Mouse (Mus musculus) retina, postnatal 7 days (tissue): ENCODE measurements around the gene Stam.

Experiments
- DNase-seq: peaks from one replicate; pipeline ENCODE4 v3.0.0-alpha.2; 2012; ENCODE audit warnings: low read depth, low spot score

Gene Stam

DNA sequence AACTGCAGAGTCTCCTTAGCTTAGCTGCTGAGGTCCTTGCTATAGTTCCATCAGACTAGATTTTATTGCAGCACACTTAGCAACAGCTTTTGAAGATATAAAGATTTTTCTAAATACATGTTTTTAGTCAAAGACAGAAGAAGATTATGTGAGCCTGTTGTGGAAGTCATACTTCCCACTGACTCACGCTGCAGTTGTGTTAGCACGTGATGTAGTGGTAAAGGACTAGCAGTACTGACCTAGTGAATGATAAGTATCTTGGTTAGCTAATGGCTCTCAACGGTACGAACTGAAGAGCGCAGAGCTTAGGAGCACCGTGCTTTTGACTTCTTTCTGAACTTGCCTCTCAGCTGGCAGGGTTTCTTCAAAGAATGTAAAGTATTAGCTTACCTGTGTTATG lies 52.5 kb downstream of the Stam start:
- no peak for DNase-seq

DNA sequence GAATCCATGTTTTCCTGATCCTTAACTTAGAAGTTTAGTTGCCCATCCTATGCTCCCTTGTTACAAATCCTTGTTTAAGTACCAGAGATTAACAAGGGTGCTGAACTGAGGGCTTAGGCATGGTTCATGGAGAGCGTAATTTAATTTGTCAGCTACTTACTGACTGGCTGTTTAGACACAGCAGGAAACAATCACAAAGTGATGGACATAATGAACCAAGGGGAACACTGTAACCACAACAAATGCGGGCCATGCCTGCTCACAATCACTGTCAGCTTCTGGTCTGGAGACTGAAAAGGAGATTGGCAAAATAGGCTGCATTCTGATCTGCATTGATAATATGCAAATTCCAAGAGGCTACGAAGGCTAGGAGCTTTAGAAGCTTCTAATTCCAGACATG lies 53.7 kb downstream of the Stam start:
- DNase-seq, result no peak

DNA sequence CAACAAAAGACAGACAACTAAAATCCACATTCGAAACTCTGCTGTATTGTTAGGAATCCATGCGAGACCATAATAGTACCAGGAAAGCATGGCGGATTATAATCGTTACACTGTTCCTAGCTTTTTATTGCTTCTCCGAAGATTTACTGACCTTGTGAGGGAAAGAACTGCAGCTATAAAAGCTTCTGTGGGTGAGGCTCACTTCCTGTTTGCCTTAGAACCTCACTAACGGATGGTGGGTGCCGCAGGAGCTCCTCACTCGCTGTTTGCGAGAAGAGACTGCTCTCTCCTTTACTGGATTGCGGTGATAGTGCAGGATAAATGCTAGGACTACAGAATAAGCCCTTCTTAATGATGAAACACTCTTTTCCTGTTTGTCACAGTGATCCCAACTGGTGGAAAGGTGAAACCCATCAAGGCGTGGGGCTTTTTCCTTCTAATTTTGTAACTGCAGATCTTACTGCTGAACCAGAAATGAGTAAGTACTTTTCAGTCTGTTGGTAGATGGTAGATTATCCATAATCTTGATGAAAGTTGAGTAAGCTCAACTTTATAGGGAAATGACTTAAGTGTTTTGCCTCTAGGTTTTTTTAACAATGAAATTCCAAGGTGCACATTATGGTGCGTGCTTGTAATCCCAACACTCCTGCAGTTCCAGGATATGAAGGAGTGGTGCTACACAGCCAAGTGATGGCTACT lies 56.9 kb downstream of the Stam start:
- DNase-seq, result no peak

DNA sequence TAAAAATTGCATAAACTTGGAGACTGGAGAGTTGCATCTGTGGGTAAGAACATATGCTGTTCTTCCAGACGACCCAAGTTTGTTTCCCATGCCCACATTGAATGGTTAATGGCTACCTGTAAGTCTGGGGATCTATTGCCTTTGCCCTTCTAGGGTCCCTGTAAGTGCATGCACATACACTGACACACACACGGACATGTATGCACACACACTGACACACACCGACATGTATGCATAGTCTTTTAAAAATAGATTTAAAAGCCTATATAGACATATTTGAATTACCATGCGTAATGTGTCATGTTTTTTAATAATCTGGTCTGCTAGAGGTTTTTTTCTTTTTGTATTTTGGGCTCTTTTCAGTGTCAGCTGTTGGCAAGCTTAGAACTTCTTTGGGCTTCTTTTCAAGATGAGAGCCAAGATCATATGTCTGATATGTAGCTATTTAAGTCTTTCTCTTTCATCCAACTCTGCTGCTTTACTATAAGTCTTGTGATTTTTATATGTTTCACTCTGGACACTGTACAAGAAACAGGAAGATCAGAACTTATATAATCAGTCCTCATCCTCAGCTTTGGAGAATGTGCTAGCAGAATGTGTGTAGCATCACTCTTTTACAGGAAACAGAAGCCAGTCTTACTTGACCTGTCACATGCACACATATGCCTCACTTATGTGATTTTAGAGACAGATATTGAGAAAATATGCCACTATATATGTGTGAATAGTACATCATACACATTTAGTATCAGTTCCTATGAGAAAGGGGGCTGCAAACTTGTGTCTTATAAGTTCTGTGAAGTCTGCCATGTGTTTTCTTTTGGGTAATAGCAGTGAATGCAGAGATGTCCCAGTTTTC lies 58.8 kb downstream of the Stam start:
- DNase-seq, result no peak

DNA sequence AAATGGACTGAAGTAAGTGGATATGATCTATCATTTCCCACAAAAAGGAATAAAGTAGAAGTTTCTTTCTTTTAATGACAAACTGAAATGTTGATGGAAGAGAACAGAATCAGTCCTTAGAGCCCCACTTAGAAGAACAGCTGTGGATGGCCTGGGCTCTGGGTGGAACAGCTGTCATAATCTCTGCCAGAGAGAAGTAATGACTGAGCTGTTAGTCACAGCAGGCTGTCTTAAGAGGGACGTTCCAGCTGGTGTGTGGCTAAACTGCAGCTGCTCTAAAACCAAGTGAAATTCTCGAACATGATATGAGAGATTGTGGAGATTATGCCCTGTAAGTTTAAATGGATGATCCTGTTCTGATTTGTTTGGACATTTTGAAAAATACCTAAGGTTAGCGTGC lies 63.0 kb downstream of the Stam start:
- no peak for DNase-seq

DNA sequence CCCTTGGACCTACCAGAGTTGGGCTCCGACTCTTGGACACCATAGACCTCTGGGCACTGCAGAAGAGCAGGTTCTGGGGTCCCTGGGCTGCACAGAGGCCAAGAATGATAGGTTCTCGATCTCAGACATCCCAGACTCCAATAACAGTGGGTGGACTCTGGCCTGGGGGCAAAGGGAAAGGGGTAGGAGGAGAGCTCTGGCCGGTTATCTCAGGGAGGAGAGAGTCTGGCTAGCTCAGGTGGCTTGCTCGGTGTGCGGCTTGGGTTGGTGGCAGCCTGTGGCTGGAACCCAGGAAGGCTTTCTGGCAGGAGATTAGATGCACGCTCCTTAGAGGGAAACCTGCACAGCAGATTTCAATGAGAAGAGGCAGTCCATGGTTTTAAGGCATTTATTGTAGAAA lies 65.7 kb downstream of the Stam start:
- no peak for DNase-seq

DNA sequence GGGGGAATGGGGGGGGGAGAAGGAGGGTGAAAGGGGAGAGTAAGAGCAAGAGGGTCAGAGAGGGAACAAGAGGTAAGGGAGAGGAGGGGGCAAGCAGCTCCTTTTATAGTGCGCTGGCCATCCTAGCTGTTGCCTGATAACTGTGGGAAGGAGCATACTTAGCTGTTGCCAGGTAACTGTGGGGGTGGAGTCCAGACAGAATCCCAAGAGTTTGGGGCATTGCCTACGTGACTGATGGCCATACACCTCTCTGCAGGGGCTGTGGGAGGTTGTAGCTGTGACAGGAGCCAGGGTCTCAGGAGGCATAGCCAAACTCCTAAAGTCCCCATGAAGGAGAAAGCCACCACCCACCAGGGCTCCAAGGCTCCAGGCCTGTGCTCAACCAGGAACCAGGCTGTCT lies 66.1 kb downstream of the Stam start:
- no peak for DNase-seq

DNA sequence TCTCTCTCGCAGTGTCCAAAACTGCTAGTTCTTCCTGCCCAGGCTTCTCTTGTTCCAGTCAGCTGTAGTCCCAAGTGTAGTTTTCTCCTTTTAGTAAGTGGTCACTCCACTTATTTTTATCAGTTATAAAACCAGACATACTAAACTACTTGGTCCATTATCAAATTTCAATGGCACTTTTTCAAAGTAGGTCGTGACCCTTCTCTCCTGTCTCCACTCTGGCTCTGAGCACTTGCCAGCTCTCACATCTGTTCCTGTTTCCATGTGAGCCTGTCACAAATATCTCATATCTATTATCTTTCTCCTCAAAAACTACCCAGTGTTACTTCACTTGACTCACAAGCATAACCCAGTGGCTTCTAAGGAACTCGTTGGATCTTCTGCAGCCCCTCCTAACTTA lies 71.4 kb downstream of the Stam start:
- DNase-seq, result no peak

DNA sequence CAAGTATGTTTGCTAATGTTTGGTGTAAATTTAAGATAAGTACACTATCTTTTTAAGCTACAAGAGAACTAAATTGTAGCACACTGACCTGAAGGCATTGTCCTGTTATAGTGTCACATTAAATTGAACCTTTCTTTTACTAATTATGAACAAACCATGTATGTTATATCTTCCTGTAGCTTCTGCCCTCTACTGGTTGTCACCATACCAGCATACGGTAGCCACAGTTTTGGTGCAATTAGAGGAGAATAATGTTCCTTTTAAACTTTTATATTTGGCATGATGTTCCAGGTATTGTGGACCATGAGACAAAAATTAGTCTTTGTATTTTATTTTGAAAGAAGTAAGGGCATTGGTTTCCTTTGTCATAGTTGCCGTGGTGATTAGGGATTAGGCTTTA lies 73.0 kb downstream of the Stam start:
- no peak for DNase-seq

DNA sequence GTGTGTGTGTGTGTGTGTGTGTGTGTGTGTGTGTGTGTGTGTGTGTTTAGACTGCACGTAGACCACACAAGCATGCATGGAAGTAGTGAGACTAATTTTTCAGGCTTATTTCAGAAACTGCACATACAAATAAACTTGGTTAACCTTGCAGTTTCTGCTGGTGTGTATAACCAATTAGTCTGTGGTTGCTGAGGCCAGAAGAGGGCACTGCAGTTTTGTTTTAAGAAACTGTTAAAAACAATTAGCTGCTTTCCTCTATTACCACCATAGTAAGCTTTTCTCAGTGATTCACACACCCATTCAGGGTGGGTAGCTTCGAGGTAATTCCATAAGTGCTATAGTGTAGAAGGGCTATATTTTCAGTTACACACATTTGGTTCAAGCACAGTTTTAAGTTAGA lies 76.9 kb downstream of the Stam start:
- DNase-seq, result no peak

DNA sequence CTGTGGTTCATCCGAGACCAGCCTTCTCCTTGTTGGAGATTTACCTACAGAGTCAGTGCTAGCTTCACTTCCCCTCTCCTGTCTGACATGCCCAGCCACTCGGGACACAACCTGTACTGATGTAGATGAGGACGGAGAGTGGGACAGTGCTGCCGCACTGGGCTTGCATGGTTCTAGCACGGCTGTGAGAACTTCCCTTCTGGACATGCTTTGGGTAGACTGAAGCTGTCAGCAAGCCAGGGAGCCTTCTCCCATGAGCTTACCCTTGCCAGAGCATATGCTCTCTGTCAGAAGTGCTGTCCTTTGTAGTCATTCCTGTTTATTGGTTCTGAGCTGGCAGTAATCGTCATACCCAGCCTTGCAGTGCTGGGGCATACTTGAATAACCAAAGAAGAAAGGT lies 78.0 kb downstream of the Stam start:
- no peak for DNase-seq

DNA sequence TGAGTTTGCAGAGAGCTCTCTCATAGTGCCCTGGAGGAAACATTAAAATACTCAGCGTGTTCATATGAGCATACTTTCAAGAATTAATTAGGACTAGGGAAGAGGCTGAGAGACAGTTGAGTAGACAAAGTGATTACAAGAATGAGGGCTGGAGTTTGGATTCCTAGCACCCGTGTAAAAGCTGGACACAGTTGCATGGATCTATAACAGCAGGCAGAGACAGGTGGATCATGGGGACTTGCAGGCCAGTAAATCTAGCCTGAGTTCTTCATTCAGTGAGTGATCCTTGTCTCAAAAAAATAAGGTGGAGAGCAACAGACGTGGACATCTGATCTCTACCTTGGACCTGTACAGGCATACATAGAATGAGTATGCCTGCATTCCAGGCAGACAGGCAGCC lies 85.1 kb downstream of the Stam start:
- no peak for DNase-seq

DNA sequence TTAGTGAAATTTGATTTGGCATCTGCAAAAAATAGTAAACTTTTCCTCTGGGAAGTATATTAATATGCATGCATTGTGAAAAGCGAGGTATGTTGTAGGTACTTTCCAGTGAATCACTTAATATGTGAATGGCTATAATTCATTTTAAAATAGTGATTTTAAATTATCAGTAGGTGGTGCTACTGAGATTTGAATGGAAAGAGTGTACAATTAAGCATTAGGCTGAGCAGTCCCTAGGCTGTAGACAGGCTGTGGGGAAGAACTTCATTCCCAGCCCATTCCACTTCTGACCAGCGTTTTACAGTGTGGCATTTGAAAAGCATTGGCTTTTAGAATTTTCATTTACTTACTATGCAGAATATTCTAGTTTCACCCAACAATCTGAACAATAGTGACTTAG lies 85.9 kb downstream of the Stam start:
- DNase-seq, result no peak

DNA sequence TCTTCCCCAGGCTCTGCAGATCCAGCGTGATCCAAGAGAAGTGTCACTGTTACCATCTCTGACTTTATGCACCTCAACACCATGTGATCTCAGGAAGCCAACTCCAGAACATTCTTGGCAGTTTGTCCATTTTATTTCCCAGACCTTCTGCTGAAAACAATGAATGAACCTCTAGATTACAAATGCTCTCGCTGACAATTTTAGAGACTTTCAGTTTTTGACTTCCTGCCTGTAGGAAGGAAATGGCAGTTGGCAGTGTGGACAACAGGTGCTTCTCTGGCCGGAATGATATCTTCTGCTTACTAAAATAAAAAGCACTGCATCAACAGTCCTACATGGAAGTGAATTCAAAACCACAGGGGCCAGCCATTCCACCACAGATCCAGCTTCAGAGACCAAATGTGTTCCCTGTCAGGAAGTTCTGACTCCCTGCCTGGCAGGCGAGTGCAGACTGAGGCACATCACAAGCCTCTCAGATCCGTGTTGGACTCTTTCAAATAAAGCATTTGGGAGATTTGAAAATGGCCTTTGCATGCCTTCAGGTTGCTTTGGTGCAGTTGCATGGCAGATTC lies 90.6 kb downstream of the Stam start:
- DNase-seq, result no peak

DNA sequence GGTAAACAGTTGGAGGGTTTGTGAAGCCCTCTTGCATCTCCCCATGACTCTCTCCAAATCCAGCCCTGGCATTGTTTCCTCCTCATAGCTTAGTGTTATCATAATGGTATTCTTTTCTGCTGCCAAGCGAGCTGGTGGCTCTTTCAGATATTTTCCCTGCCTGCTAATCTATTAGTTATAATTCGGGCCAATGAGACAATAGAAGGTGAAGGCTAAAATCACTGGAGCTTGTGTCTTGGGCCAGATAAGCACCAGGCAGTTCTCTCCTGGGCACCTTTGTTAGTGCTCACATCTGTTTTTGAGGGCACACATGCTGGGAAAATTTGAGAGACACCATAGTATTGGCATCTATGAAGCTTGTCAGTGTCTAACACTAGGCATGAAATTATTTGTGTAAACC lies 91.2 kb downstream of the Stam start:
- DNase-seq, result no peak

DNA sequence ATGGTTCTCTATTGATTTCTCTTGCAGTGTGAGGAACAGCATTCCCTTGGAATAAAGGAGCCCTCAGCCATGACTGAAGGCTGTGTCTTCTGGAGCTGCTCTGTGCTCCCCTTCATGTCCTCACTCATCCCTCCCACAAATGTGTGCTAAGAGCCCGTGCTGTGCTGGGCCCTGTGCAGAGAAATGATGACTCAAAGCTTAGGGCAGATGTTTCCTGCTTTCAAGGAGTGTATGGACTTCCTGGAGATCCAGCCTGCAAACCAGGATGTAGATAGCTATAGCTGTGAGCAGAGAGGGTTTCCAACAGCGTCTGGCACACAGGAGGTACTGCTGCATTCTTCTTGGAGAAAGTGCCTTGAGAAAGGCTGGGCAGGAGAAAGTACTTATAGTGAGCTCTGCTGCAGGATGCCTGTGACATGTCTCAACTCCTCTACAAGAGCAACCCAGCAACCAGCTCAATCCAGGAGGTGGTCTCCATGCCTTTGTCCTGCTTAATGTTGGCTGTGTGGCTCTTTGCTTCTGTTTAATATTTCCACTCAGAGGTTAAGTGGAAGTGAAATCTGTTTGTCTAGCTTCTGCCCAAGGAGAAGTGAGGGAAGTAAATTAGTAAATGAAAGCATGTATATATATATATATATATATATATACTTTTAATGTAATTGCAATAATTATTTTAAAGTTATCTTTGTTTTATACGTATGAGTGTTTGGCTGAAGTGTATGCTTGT lies 91.9 kb downstream of the Stam start:
- no peak for DNase-seq

DNA sequence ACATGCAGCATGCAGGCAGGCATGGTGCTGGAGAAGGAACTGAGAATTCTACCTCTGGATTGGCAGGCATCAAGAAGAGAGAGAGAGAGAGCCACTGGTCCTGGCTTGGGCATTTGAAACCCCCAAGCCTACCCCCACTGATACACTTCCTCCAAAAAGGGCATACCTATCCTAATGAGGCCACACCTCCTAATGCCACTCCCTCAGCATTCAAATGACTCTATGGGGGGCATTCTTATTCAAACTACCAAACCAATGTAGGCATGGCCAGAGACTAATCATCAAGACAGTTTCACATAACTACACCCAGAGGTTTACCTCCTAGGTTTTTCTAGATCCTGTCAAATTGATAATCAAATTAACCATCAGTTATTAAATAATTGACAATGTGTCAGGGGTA lies 93.8 kb downstream of the Stam start:
- DNase-seq, result no peak

DNA sequence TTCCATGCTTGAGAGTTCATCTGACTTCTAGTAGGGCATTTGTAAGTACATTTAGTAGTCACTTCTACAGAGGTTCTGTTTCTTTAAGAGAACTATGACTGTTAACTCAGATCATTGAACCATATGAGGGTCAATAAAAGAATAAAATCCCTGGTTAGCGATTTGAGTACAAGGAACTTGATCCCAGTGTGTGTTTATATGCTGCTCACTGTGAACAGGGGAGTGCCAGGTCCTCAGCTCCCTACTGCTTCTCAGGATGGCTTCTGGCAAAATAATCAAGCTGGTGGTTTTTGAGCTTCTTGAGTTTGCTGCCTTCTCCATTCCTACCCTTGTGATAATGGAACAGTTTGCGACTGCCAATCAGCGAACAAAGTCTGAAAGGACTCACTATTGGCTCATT lies 100.4 kb downstream of the Stam start, which contains the start of gene Tmem236:
TSS of gene Tmem236 (plus strand) at position 190 of the 400 bp plus-strand sequence.
- no peak for DNase-seq

DNA sequence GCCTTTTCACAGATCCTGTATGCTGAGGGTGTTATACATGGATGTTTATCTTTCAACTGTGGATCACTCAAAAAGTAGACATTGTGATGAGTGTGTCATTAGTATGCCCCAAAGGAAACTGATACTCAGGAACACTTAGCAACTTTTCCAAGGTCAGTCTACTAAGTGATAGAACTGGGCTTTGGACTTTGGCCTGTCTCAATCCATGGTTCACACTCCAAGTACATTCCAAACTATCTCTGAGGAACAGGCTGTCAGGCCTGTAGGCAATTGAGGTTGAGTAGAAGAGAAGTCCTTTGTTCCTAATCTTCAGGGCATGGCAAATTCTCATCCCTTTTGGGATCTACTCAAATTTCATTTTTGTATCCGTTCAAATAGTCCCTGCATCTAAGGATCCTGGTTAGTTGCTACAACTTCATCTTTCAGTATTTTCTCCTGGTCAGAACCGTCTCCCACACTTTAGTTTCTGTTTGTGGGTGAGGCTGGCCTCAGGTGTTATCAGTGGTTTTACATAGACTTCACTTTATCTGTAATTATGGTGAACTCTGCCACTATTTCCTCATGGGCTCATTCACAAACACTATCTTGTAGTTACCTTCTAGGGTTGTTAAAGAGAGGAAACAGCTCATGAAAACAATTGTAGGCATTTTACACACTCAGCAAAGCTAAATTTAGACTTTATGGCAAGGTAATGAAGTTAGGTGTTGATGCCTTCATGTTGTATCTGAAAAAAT lies 102.7 kb downstream of the Stam start:
- DNase-seq, result no peak

DNA sequence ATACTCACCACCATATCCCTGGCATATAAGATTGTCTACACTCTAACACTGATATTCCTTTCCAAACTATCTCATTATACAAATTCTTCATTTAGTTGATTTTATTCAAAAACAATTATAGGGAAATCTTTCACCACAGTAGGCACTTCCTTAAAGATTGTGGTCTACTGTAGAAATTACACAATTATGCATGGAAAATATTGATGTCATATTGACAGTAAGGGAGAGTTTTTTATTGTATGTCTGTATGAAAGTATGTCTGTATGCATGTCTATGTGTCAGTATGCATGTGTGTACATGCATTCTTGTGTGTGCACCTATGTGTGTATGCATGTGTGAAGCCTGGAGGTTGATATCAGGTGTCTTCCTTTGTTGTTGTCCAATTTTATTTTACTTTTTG lies 110.5 kb downstream of the Stam start:
- no peak for DNase-seq

DNA sequence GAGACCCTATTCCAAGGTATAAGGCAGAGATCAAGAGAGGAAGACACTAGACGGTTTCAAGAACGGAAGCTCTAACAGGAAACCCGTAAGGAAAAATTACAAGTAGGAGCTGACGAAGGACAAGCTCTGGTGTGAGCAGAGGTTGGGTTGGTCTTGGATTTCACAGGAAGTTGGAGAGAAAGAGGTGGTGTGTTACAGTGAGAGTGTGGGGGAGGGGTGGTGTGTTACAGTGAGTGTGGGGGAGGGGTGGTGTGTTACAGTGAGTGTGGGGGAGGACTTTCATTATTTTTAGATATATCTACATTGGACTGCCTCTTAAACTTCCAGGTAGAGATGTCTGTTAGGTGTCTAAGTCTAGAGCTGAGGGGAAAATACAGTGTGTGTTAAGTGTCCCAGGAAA lies 116.8 kb downstream of the Stam start:
- no peak for DNase-seq

DNA sequence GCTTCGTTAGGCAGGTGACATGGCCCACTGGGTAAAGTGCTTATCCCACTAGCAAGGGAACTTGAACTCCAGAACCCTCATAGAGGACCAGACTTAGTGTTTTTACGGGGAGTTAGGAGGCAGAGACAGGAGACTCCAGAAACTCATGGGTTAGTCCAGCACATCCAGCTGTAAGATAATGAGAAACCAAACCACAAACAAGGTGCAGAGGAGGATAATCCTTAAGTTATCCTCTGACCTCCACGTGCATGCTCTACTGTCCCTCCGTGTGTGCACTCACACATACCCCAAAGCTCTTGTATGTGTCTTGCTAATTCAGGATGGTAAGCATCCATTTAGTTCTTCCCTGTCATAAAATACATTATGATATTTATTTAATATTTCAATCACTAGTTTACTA lies 117.7 kb downstream of the Stam start:
- no peak for DNase-seq
